Mouse (Mus musculus): ENCODE measurements around the gene Gm10283. TPM values are rescaled to one million over a fixed set of nuclear protein-coding genes. Genes with fewer than 3 reads are reported as not detected.
"Not testable (repeated sequence)": the region's sequence is repeated elsewhere in the genome, so short reads cannot be mapped to it uniquely, and the experiment has no call there.

Gene Gm10283
- polyA plus RNA-seq (2015; fragmentation: Nextera tagmentation; extraction: Ambion mirVana): not detected in 2 replicates

DNA sequence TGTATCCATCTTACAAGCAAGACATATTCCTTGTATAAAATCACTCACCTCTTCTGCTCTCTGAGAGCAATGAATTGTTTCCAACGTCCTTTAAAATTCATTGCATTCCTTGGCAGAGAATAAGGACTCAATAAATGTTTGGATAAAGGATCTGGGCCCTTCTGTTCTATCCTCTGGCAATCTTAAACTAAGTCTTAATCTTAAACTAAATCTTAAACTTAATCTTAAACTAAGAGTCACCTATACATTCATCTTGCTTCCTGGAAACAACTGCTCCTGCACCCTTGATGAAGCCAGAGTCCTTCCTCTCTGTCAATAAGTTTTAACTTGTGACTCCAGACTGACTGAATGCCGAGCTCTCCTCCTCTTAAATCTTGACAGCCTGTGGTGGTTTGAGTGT, at the start of gene Gm10283:
TSS of gene Gm10283 (minus strand) at position 101 of the 400 bp plus-strand sequence.
- DNase-seq (no peak), ATAC-seq (ENCODE audit: low read depth) (no peak)
- Histone ChIP-seq H3K27ac (no peak within 1 kb of the TSS), H3K36me3 (no peaks in the 10 kb centered on the region), H3K27me3 (no peaks in the 10 kb centered on the region), H3K4me2 (no peak within 1 kb of the TSS), H3K9ac (no peak within 1 kb of the TSS), H3K4me1 (replicated peaks) (0 out of 2 replicates have a peak, but pooled peaks cover 7% of the 10 kb centered on the region), H3K4me3 (replicated peaks) (no peak within 1 kb of the TSS), H3K9me3 (replicated peaks) (no peaks in the 10 kb centered on the region)
- WGBS (ENCODE audit: insufficient replicate concordance): 49% methylated on average over 2 of the region's 2 CpGs

DNA sequence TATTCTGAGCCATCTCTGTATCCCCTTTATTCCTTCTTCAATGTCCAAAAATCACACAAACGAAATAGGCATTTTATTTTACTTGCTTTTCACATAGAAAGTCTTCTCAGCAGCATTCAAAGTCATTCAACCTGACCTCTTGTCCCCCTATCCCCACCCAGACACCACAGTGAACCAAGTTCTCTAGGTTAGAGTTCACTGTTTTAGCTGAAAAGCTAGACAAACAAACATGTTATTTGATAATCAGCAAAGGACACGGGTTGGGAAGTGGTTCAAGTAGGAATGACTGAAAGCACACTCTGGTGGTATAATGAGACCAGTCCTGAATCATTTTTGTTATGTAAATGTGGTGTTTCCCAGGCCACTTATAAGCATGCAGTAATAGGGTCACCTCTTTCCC, 31.9 kb upstream of the Gm10283 start:
- H3K9ac ChIP-seq: no peak overlapping the region
- ATAC-seq (ENCODE audit: low read depth) (no peak), DNase-seq (no peak)
- H3K27ac ChIP-seq: no peak overlapping the region
- no peak overlapping the region for H3K4me2 ChIP-seq
- H3K4me1 ChIP-seq (replicated peaks): no peaks in the 10 kb centered on the region
- no peak overlapping the region for H3K4me3 ChIP-seq (replicated peaks)
- 36% methylated on average over 2 of the region's 2 CpGs for WGBS (ENCODE audit: insufficient replicate concordance)
- no peaks in the 10 kb centered on the region for H3K36me3 ChIP-seq
- no peaks in the 10 kb centered on the region for H3K27me3 ChIP-seq
- H3K9me3 ChIP-seq (replicated peaks): no peaks in the 10 kb centered on the region

DNA sequence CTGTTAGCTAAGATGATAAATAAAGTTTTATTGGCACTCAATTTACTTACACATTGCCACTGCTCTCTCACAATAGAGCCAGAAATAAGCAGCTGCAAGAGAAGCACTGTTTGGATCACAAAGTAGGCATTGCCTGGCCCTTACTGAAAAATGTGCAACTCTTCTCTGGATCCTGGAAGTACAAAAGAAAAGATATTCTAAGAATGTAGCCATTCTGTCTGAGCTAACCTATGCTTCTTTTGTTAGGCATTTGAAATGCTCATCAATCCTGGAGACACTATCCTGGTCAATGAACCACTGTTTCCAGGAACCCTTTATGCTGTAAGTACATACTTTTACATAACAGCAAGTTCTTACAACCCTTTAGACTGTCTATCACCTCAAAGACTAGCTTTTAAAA, 15.3 kb upstream of the Gm10283 start:
- no peaks in the 10 kb centered on the region for H3K27me3 ChIP-seq
- no peaks in the 10 kb centered on the region for H3K36me3 ChIP-seq
- no peak for DNase-seq
- H3K27ac ChIP-seq: no peak overlapping the region
- H3K9ac ChIP-seq: no peak overlapping the region
- no peak overlapping the region for H3K4me2 ChIP-seq
- H3K4me3 ChIP-seq (replicated peaks): no peak overlapping the region
- H3K9me3 ChIP-seq (replicated peaks): no peaks in the 10 kb centered on the region
- no peak for ATAC-seq (ENCODE audit: low read depth)
- no peaks in the 10 kb centered on the region for H3K4me1 ChIP-seq (replicated peaks)

DNA sequence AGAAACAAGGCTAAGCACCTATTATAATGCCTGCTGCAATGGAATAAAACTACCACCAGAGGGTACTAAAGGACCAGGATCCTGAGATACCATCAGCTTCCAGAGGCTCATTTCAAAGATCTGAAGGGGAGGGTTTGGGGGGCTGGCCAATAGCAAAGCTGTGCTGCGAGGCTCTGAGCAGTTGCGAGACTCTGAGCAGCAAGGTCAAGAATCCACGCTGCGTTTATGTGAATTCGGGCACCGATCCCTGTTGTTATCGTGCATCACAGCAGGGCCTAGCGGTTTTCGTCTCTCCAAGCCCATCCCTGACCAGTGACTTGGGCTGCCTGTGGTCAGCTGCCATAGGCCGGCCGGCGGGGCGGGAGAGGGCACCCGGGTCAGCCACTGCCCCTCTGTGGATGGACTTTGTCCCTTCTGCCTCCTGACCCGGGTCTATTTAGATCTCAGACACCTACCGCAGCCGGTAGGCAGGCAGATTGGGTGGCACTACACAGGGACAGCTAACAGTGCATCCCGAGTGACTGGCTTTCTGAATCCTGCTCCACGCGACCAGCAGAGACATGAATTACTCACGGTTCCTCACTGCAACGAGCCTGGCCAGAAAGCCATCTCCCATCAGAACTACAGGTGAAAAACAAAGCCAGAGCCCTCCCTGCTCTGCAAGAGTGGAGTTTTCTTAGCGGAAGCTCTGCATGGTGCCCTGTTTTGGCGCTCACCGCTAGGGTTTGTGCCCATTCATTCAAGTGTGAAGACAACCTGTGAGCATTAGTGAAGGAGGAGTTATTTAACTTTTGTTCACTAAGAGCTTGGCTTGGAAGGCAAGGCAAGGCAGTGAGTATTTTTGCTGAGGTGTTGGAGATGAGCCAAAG, 2.9 kb upstream of the Gm10283 start, which contains the start of gene Aadat:
TSS of gene Aadat (plus strand) at position 280 of the 869 bp plus-strand sequence.
- peak; percentile 4 for DNase-seq
- Histone ChIP-seq H3K9me3 (replicated peaks) (no peaks in the 10 kb centered on the region), H3K36me3 (no peaks in the 10 kb centered on the region), H3K27me3 (no peaks in the 10 kb centered on the region), H3K4me3 (replicated peaks) (peak within 1 kb of the TSS; percentile 45), H3K27ac (peak within 1 kb of the TSS; percentile 47; the same call in 1 of the 2 replicates), H3K9ac (no peak within 1 kb of the TSS), H3K4me1 (replicated peaks) (0 out of 2 replicates have a peak, but pooled peaks cover 7% of the 10 kb centered on the region), H3K4me2 (peak within 1 kb of the TSS; percentile 54)
- peak; percentile 85 for ATAC-seq (ENCODE audit: low read depth)
- WGBS (ENCODE audit: insufficient replicate concordance): 2% methylated on average over 25 of the region's 25 CpGs

DNA sequence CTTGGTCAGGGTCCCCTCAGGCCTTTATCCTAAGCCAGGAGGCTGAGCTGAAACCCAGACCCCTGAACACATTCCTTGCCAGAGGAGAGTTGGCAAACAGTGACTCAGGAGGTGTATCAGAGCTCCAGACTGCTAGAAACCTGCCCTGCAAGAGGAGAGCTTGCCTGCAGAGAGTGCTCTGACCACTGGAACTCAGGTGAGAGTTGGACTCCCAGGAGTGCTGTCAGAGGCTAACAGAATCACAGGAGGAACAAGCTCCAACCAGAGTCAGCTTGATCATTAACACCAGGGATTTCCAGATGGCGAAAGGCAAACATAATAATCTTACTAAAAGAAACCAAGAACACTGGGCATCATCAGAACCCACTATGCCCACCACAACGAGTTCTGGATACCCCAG, 8.0 kb downstream of the Gm10283 start:
- 56% methylated on average over 2 of the region's 2 CpGs for WGBS (ENCODE audit: insufficient replicate concordance)
- not testable (repeated sequence) for ATAC-seq (ENCODE audit: low read depth)

DNA sequence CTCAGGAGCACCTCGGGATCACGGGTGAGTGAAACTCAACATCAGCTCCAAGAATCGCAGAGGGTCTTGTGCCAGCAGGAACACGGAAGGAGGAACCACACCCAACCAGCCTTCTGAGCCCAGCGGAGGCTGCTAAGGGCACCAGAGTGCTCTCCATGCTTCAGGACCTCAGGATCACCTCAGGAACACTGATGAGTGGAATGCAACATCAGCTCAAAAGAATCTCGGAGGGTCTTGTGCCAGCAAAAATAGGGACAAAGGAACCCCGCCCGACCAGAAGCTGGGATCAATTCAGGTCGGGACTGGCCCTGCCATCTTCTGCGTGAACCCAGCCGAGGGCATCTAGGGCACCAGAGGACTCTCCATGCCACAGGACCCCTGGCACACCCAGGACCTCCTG, 8.4 kb downstream of the Gm10283 start:
- H3K9ac ChIP-seq: no peak overlapping the region
- H3K27me3 ChIP-seq: no peaks in the 10 kb centered on the region
- 81% methylated on average over 11 of the region's 11 CpGs for WGBS (ENCODE audit: insufficient replicate concordance)
- H3K4me2 ChIP-seq: no peak overlapping the region
- no peaks in the 10 kb centered on the region for H3K4me1 ChIP-seq (replicated peaks)
- H3K27ac ChIP-seq: no peak overlapping the region
- no peaks in the 10 kb centered on the region for H3K9me3 ChIP-seq (replicated peaks)
- ATAC-seq (ENCODE audit: low read depth) (no peak), DNase-seq (no peak)
- H3K36me3 ChIP-seq: no peaks in the 10 kb centered on the region
- no peak overlapping the region for H3K4me3 ChIP-seq (replicated peaks)

More for the DNA sequence above, 8.0 kb downstream of the Gm10283 start:
- not testable (repeated sequence) for H3K9ac ChIP-seq; H3K36me3 ChIP-seq; H3K4me1 ChIP-seq (replicated peaks); H3K4me3 ChIP-seq (replicated peaks); H3K27me3 ChIP-seq; H3K27ac ChIP-seq; H3K4me2 ChIP-seq; DNase-seq; H3K9me3 ChIP-seq (replicated peaks)

DNA sequence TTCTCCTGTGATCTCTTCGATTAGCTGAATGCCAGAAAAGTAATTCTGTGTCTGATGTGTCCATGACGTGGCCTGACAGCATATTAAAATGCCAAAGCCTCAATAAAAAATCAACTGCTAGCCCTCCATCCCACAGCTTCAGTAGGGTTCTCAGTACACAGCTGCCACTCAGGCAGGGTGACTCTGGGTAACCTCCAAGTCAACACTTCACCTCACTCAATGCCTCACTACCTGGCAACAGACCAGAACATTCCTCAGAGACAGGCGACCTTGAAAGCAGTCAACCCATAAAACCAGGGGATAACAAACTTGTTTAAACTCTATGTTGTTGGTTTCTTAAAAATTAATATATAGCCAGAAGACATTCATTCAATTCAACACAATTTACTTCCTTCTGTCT, 10.5 kb downstream of the Gm10283 start:
- Histone ChIP-seq H3K4me2 (no peak overlapping the region), H3K4me1 (replicated peaks) (no peaks in the 10 kb centered on the region), H3K9me3 (replicated peaks) (no peaks in the 10 kb centered on the region), H3K9ac (no peak overlapping the region), H3K36me3 (no peaks in the 10 kb centered on the region), H3K27me3 (no peaks in the 10 kb centered on the region), H3K27ac (no peak overlapping the region), H3K4me3 (replicated peaks) (no peak overlapping the region)
- no peak for ATAC-seq (ENCODE audit: low read depth)
- no peak for DNase-seq
- WGBS (ENCODE audit: insufficient replicate concordance): 47% methylated on average over 3 of the region's 3 CpGs

DNA sequence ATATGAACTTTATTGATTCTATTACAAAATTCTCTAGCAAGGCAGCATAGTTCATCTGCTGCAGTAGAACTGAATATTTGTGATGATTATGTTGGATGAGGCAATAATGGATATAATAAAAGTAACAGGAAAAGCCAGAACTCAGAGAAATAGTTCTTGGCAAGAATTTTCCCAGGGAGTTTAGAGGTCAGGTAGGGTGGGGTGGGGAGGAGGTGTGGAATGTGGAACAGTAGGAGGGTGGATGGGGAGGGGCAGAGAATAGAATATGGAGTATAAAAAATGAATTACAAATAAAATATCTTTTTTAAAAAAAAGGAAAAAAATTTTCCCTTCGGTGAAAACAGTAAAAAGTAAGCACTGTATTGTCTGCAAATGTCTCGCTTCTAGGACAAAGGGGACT, 11.1 kb downstream of the Gm10283 start:
- 54% methylated on average over 2 of the region's 2 CpGs for WGBS (ENCODE audit: insufficient replicate concordance)
- no peaks in the 10 kb centered on the region for H3K27me3 ChIP-seq
- no peak overlapping the region for H3K4me2 ChIP-seq
- no peak overlapping the region for H3K4me3 ChIP-seq (replicated peaks)
- no peaks in the 10 kb centered on the region for H3K4me1 ChIP-seq (replicated peaks)
- DNase-seq (no peak), ATAC-seq (ENCODE audit: low read depth) (no peak)
- no peak overlapping the region for H3K27ac ChIP-seq
- H3K9me3 ChIP-seq (replicated peaks): no peaks in the 10 kb centered on the region
- no peaks in the 10 kb centered on the region for H3K36me3 ChIP-seq
- H3K9ac ChIP-seq: no peak overlapping the region

DNA sequence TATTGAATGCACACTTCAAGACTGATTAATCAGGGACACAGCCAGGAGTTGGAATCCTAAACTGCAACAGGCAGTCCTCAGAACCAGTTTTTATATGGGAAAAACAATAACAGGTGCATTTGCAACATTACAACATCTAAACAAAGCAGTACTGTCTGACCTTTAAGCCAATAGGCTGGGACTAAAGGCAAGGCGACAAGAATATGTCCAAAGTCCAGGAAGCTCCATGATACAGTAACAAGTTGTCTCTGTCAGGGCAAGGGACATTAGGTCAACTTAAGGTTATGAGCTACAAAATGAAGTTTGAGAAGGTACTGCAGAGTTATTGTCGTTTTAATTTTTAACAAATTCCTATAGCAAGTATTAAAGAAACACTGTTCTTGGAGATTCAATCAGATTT, 12.9 kb downstream of the Gm10283 start:
- H3K4me3 ChIP-seq (replicated peaks): no peak overlapping the region

DNA sequence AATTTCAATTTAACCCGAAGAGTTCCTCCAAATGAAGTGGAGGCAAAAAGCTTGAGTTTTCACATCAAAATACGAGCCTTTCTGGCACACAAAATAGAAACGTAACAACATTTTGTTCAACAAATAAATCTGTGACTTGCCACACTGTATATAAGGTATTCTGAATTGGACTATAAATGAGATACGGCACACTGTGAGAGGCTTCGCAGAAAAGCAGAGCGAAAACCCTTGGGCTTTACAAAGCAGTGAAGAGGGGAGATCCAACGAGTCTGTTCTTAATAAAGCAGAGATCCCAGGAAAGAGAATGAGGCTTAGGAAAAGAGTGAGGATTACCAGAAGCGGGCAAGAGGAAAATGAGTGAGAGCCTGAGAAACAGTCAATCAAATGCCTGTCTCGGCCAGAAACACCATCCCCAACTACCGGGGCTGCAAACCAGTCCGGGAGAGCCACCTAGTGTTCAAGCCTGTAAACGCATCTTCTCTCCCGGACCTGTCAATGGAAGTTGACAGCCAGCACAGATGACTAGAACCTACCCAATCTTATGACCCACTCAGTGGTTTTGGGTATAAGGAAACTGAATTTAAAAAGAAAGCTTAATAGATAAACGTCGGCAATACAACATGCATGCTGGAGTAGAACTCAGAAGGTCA, 36.2 kb downstream of the Gm10283 start:
- no peaks in the 10 kb centered on the region for H3K36me3 ChIP-seq
- H3K4me1 ChIP-seq (replicated peaks): no peaks in the 10 kb centered on the region
- H3K9ac ChIP-seq: no peak overlapping the region
- 30% methylated on average over 15 of the region's 15 CpGs for WGBS (ENCODE audit: insufficient replicate concordance)
- DNase-seq (peak; percentile 1), ATAC-seq (ENCODE audit: low read depth) (no peak)
- no peak overlapping the region for H3K27ac ChIP-seq
- no peak overlapping the region for H3K4me2 ChIP-seq
- H3K9me3 ChIP-seq (replicated peaks): peaks cover 9% of the 10 kb centered on the region
- no peak overlapping the region for H3K4me3 ChIP-seq (replicated peaks)
- no peaks in the 10 kb centered on the region for H3K27me3 ChIP-seq

More for the DNA sequence above, 12.9 kb downstream of the Gm10283 start:
- DNase-seq (no peak), ATAC-seq (ENCODE audit: low read depth) (no peak)
- Histone ChIP-seq H3K36me3 (no peaks in the 10 kb centered on the region), H3K9ac (no peak overlapping the region), H3K4me2 (no peak overlapping the region), H3K9me3 (replicated peaks) (no peaks in the 10 kb centered on the region), H3K27me3 (no peaks in the 10 kb centered on the region), H3K27ac (no peak overlapping the region), H3K4me1 (replicated peaks) (no peaks in the 10 kb centered on the region)
- 42% methylated on average over 2 of the region's 2 CpGs for WGBS (ENCODE audit: insufficient replicate concordance)

DNA sequence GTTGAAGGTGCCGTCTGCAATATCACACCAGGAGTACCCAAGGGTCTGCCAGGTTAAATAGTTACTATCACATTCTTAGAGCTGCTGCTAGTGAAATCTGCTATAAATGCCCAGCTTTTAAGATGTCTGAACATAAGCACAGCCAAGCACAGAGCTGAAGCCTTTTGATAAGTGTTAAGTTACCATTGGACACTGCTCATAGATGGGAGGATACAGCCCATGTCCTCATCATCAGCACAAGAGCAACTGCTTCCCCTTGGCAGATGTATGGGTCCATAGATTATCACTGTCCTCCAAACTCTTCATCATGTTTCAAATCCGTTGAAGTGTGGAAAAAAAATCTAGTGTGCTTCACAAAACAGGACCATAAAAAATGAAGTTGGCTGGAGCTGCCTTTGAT, 53.7 kb downstream of the Gm10283 start:
- Histone ChIP-seq H3K27me3 (no peaks in the 10 kb centered on the region), H3K4me1 (replicated peaks) (no peaks in the 10 kb centered on the region), H3K27ac (no peak overlapping the region), H3K36me3 (no peaks in the 10 kb centered on the region), H3K9ac (no peak overlapping the region), H3K4me2 (no peak overlapping the region), H3K4me3 (replicated peaks) (no peak overlapping the region), H3K9me3 (replicated peaks) (no peaks in the 10 kb centered on the region)
- ATAC-seq (ENCODE audit: low read depth): no peak
- 47% methylated on average over 2 of the region's 2 CpGs for WGBS (ENCODE audit: insufficient replicate concordance)
- no peak for DNase-seq

All from liver, embryonic 13.5 days (tissue).